Mouse (Mus musculus): ENCODE measurements around the gene Bdh1. TPM values are rescaled to one million over a fixed set of nuclear protein-coding genes. Genes with fewer than 3 reads are reported as not detected.
"Not testable (repeated sequence)": the region's sequence is repeated elsewhere in the genome, so short reads cannot be mapped to it uniquely, and the experiment has no call there.

The Bdh1 gene
- polyA plus RNA-seq, 1 experiment from 2014 or later: 3.1 TPM

- no peak for TF ChIP-seq CTCF (IDR thresholded peaks at IDR 0.05; ENCODE audit: low read depth)
- no peaks in the 10 kb centered on the region for H3K27me3 ChIP-seq (ENCODE audit: insufficient read depth, low read length)
- no peak for DNase-seq
- H3K36me3 ChIP-seq (ENCODE audit: insufficient read depth): no peaks in the 10 kb centered on the region
- H3K4me3 ChIP-seq (ENCODE audit: low read depth, low read length): no peak overlapping the region
- 21% methylated on average over 12 of the region's 12 CpGs for WGBS
- no peaks in the 10 kb centered on the region for H3K4me1 ChIP-seq (ENCODE audit: insufficient read depth)
- H3K27ac ChIP-seq (ENCODE audit: low read depth): no peak overlapping the region
- H3K9ac ChIP-seq: no peak overlapping the region
- ATAC-seq (ENCODE audit: insufficient read depth): no peak
- H3K4me2 ChIP-seq: no peak overlapping the region
- H3K9me3 ChIP-seq (ENCODE audit: low read depth, low read length): no peaks in the 10 kb centered on the region
Observed at GRCm38 (mm10) chr16:31462113-31462687, 40.1 kb downstream of the Bdh1 start.

GRCm38 (mm10) chr16:31464953-31465352 is 42.9 kb downstream of the Bdh1 start:
- no peak overlapping the region for H3K4me2 ChIP-seq
- ATAC-seq (ENCODE audit: insufficient read depth): no peak

GRCm38 (mm10) chr16:31465630-31466029 is 43.5 kb downstream of the Bdh1 start:
- Histone ChIP-seq H3K4me2 (no peak overlapping the region), H3K36me3 (ENCODE audit: insufficient read depth) (no peaks in the 10 kb centered on the region), H3K27me3 (ENCODE audit: insufficient read depth, low read length) (no peaks in the 10 kb centered on the region), H3K9ac (no peak overlapping the region), H3K4me1 (ENCODE audit: insufficient read depth) (no peaks in the 10 kb centered on the region), H3K27ac (ENCODE audit: low read depth) (no peak overlapping the region), H3K9me3 (ENCODE audit: low read depth, low read length) (no peaks in the 10 kb centered on the region), H3K4me3 (ENCODE audit: low read depth, low read length) (no peak overlapping the region)
- ATAC-seq (ENCODE audit: insufficient read depth) (peak; percentile 47; the same call in 1 of the 2 replicates), DNase-seq (peak; percentile 66)
- TF ChIP-seq CTCF (IDR thresholded peaks at IDR 0.05; ENCODE audit: low read depth): peak; percentile 62
- WGBS: 37% methylated on average over 4 of the region's 4 CpGs

More at GRCm38 (mm10) chr16:31464953-31465352, 42.9 kb downstream of the Bdh1 start:
- WGBS: 76% methylated on average over 5 of the region's 5 CpGs
- H3K4me3 ChIP-seq (ENCODE audit: low read depth, low read length): no peak overlapping the region
- H3K9me3 ChIP-seq (ENCODE audit: low read depth, low read length): no peaks in the 10 kb centered on the region
- no peaks in the 10 kb centered on the region for H3K27me3 ChIP-seq (ENCODE audit: insufficient read depth, low read length)
- no peak for TF ChIP-seq CTCF (IDR thresholded peaks at IDR 0.05; ENCODE audit: low read depth)
- H3K9ac ChIP-seq: no peak overlapping the region
- H3K27ac ChIP-seq (ENCODE audit: low read depth): no peak overlapping the region
- no peak for DNase-seq
- H3K4me1 ChIP-seq (ENCODE audit: insufficient read depth): no peaks in the 10 kb centered on the region
- H3K36me3 ChIP-seq (ENCODE audit: insufficient read depth): no peaks in the 10 kb centered on the region

- no peak for ATAC-seq (ENCODE audit: insufficient read depth)
- H3K9ac ChIP-seq: no peak overlapping the region
- WGBS: 76% methylated on average over 5 of the region's 5 CpGs
- no peak overlapping the region for H3K4me2 ChIP-seq
- DNase-seq: no peak
- no peak for TF ChIP-seq CTCF (IDR thresholded peaks at IDR 0.05; ENCODE audit: low read depth)
- no peak overlapping the region for H3K4me3 ChIP-seq (ENCODE audit: low read depth, low read length)
- H3K27ac ChIP-seq (ENCODE audit: low read depth): no peak overlapping the region
- H3K9me3 ChIP-seq (ENCODE audit: low read depth, low read length): no peaks in the 10 kb centered on the region
- H3K36me3 ChIP-seq (ENCODE audit: insufficient read depth): no peaks in the 10 kb centered on the region
- H3K27me3 ChIP-seq (ENCODE audit: insufficient read depth, low read length): no peaks in the 10 kb centered on the region
- no peaks in the 10 kb centered on the region for H3K4me1 ChIP-seq (ENCODE audit: insufficient read depth)
Observed at GRCm38 (mm10) chr16:31466106-31466505, 44.0 kb downstream of the Bdh1 start.

GRCm38 (mm10) chr16:31470819-31471218 is 48.7 kb downstream of the Bdh1 start:
- not testable (repeated sequence) for H3K4me2 ChIP-seq; H3K4me1 ChIP-seq (ENCODE audit: insufficient read depth); ATAC-seq (ENCODE audit: insufficient read depth); H3K9ac ChIP-seq; H3K9me3 ChIP-seq (ENCODE audit: low read depth, low read length); H3K36me3 ChIP-seq (ENCODE audit: insufficient read depth); H3K27me3 ChIP-seq (ENCODE audit: insufficient read depth, low read length); H3K4me3 ChIP-seq (ENCODE audit: low read depth, low read length); H3K27ac ChIP-seq (ENCODE audit: low read depth); DNase-seq
- WGBS: 71% methylated on average over 4 of the region's 4 CpGs

GRCm38 (mm10) chr16:31471994-31472393 is 49.9 kb downstream of the Bdh1 start:
- DNase-seq: no peak
- Histone ChIP-seq H3K36me3 (ENCODE audit: insufficient read depth) (no peaks in the 10 kb centered on the region), H3K9ac (no peak overlapping the region), H3K4me3 (ENCODE audit: low read depth, low read length) (no peak overlapping the region), H3K27ac (ENCODE audit: low read depth) (no peak overlapping the region), H3K4me1 (ENCODE audit: insufficient read depth) (no peaks in the 10 kb centered on the region), H3K27me3 (ENCODE audit: insufficient read depth, low read length) (no peaks in the 10 kb centered on the region), H3K4me2 (no peak overlapping the region), H3K9me3 (ENCODE audit: low read depth, low read length) (no peaks in the 10 kb centered on the region)
- WGBS: 73% methylated on average over 5 of the region's 5 CpGs
- TF ChIP-seq CTCF (IDR thresholded peaks at IDR 0.05; ENCODE audit: low read depth): no peak
- ATAC-seq (ENCODE audit: insufficient read depth): no peak

GRCm38 (mm10) chr16:31473226-31473625 is 51.1 kb downstream of the Bdh1 start:
- Histone ChIP-seq H3K4me2 (no peak overlapping the region), H3K27ac (ENCODE audit: low read depth) (no peak overlapping the region), H3K4me3 (ENCODE audit: low read depth, low read length) (no peak overlapping the region), H3K9me3 (ENCODE audit: low read depth, low read length) (no peaks in the 10 kb centered on the region), H3K4me1 (ENCODE audit: insufficient read depth) (no peaks in the 10 kb centered on the region), H3K36me3 (ENCODE audit: insufficient read depth) (no peaks in the 10 kb centered on the region), H3K9ac (no peak overlapping the region), H3K27me3 (ENCODE audit: insufficient read depth, low read length) (no peaks in the 10 kb centered on the region)
- DNase-seq: no peak
- no peak for TF ChIP-seq CTCF (IDR thresholded peaks at IDR 0.05; ENCODE audit: low read depth)
- 98% methylated on average over 1 of the region's 1 CpGs for WGBS
- ATAC-seq (ENCODE audit: insufficient read depth): no peak
